Mouse (Mus musculus) liver, embryonic 11.5 days (tissue): ENCODE data around the gene Pilrb2. TPM values are rescaled to one million over a fixed set of nuclear protein-coding genes. Genes with fewer than 3 reads are reported as not detected.

ENCODE experiments used
- ATAC-seq: fragments of 200-750 bp; cut with Nextera tagmentation; replicated peaks from 2 replicates; pipeline ENCODE4 v1.8.0; 2017; ENCODE audit warnings: moderate number of reproducible peaks, mild to moderate bottlenecking, moderate TSS enrichment, moderate library complexity; ENCODE audit not compliant: low FRiP score
- DNase-seq: peaks from one replicate; pipeline ENCODE4 v3.0.0-alpha.2; 2017; ENCODE audit warnings: low spot score
- H3K27ac ChIP-seq: fragments of 300-500 bp; sonication (generic); 2 replicates; pipeline ENCODE4 v1.5.1; 2014; ENCODE audit warnings: mild to moderate bottlenecking, low read depth, low read length, control low read depth
- H3K27me3 ChIP-seq: fragments of 300-500 bp; sonication (generic); replicated peaks from 2 replicates; pipeline ENCODE4 v1.6.1; 2014; ENCODE audit warnings: low read length, mixed read lengths; ENCODE audit not compliant: control insufficient read depth, insufficient read depth
- H3K36me3 ChIP-seq: fragments of 300-500 bp; sonication (generic); 2 replicates; pipeline ENCODE4 v1.6.1; 2014; ENCODE audit warnings: mild to moderate bottlenecking, low read length, moderate library complexity, mixed read lengths; ENCODE audit not compliant: control insufficient read depth, insufficient read depth
- H3K4me1 ChIP-seq: fragments of 300-500 bp; sonication (generic); replicated peaks from 2 replicates; pipeline ENCODE4 v1.6.1; 2014; ENCODE audit warnings: low read length, mixed read lengths; ENCODE audit not compliant: control insufficient read depth, insufficient read depth
- H3K4me2 ChIP-seq: fragments of 300-500 bp; sonication (generic); 2 replicates; pipeline ENCODE4 v1.6.1; 2014; ENCODE audit warnings: mild to moderate bottlenecking, control low read depth, moderate library complexity
- H3K4me3 ChIP-seq: fragments of 300-500 bp; sonication (generic); 2 replicates; pipeline ENCODE4 v1.5.1; 2014; ENCODE audit warnings: low read depth, low read length, control low read depth
- H3K9ac ChIP-seq: fragments of 300-500 bp; sonication (generic); 2 replicates; pipeline ENCODE4 v1.6.1; 2014; ENCODE audit warnings: low read depth, low read length, control low read depth
- H3K9me3 ChIP-seq: fragments of 300-500 bp; sonication (generic); 2 replicates; pipeline ENCODE4 v1.6.1; 2016; ENCODE audit warnings: low read length, inconsistent platforms, mixed read lengths; ENCODE audit not compliant: control insufficient read depth
- WGBS: fragments of 180-500 bp; shearing (Covaris S2); extraction: QIAGEN DNeasy Blood & Tissue Kit; methylation state at CpG from one replicate; pipeline ENCODE4 v1.1.7; 2014; 5-methylcytosine and 5-hydroxymethylcytosine counted together
- polyA plus RNA-seq: library from polyadenylated mRNA; unstranded; fragments of >200 nt; fragmentation: Nextera tagmentation; extraction: Ambion mirVana; gene quantifications from 2 replicates; pipeline ENCODE4 v1.2.1, GENCODE M21; 2014

The Pilrb2 gene
- polyA plus RNA-seq, 1 experiment from 2014 or later, result 2.1 TPM

GRCm38 (mm10) chr5:137826421-137826820 is 45.2 kb downstream of the Pilrb2 start:
- DNase-seq (no peak), ATAC-seq (no peak)
- H3K4me2 ChIP-seq, result no peak overlapping the region
- no peak overlapping the region for H3K4me3 ChIP-seq
- H3K9ac ChIP-seq, result no peak overlapping the region
- H3K27me3 ChIP-seq, result no peaks in the 10 kb centered on the region
- no peak overlapping the region for H3K27ac ChIP-seq
- no peaks in the 10 kb centered on the region for H3K4me1 ChIP-seq
- no peaks in the 10 kb centered on the region for H3K36me3 ChIP-seq
- 24% methylated on average over 7 of the region's 7 CpGs for WGBS
- H3K9me3 ChIP-seq, result no peaks in the 10 kb centered on the region

DNA sequence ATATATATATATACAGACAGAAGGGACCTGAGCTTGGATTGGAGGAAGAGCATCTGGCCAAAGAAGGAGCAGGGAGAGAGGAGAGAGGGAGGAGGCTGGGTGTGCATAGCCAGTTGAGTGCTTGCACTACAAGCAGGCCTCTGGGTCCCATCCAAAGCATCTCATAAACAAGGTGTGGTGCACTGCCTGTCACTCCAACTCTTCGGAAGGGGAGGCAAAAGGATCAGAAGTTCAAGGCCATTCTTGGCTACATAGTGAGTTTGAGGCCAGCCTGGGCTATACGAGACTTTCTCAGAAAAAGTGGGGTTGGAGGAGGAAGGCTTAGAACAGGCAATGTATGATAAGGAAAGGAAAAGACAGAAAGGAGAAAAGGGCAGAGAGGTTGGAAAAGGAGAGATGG is 45.6 kb downstream of the Pilrb2 start:
- Histone ChIP-seq H3K9ac (no peak overlapping the region), H3K4me3 (no peak overlapping the region), H3K27me3 (no peaks in the 10 kb centered on the region), H3K4me1 (no peaks in the 10 kb centered on the region), H3K4me2 (no peak overlapping the region), H3K27ac (no peak overlapping the region), H3K9me3 (no peaks in the 10 kb centered on the region), H3K36me3 (no peaks in the 10 kb centered on the region)
- ATAC-seq, result no peak
- no peak for DNase-seq
- WGBS, result 71% methylated on average over 2 of the region's 2 CpGs

DNA sequence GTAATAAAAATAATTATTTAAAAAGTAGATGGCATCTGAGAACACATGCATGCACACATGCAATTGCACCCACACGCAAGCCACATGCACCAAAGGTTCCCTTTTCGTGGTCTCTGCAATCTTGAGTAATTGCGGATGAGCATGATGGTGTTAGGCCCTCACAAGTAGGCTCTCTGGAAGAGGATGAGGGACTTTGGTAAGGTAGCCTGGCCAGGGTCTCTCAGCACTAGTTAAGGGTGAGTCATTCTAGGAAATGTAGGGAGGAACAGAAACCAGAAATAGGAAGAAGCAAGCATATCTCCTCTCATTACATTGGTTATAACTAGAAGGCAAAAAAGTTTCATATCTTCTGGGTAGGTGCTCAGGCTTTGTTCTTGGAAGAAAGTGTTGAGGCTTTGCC is 46.6 kb downstream of the Pilrb2 start:
- Histone ChIP-seq H3K4me3 (no peak overlapping the region), H3K9ac (no peak overlapping the region), H3K4me1 (no peaks in the 10 kb centered on the region), H3K4me2 (no peak overlapping the region), H3K27me3 (no peaks in the 10 kb centered on the region), H3K9me3 (no peaks in the 10 kb centered on the region), H3K27ac (no peak overlapping the region), H3K36me3 (no peaks in the 10 kb centered on the region)
- DNase-seq, result no peak
- 73% methylated on average over 3 of the region's 3 CpGs for WGBS
- ATAC-seq, result no peak

- WGBS, result 75% methylated on average over 6 of the region's 6 CpGs
- H3K4me3 ChIP-seq, result no peak overlapping the region
- no peak overlapping the region for H3K9ac ChIP-seq
- no peak overlapping the region for H3K27ac ChIP-seq
- no peak for DNase-seq
- no peak for ATAC-seq
- H3K4me1 ChIP-seq, result no peaks in the 10 kb centered on the region
- H3K9me3 ChIP-seq, result no peaks in the 10 kb centered on the region
- H3K4me2 ChIP-seq, result no peak overlapping the region
- no peaks in the 10 kb centered on the region for H3K27me3 ChIP-seq
- H3K36me3 ChIP-seq, result no peaks in the 10 kb centered on the region
Measured at GRCm38 (mm10) chr5:137823455-137824045, 48.1 kb downstream of the Pilrb2 start.

GRCm38 (mm10) chr5:137822602-137823001 is 49.0 kb downstream of the Pilrb2 start:
- ATAC-seq (no peak), DNase-seq (no peak)
- Histone ChIP-seq H3K36me3 (no peaks in the 10 kb centered on the region), H3K4me1 (no peaks in the 10 kb centered on the region), H3K9ac (no peak overlapping the region), H3K4me2 (no peak overlapping the region), H3K27ac (no peak overlapping the region), H3K9me3 (no peaks in the 10 kb centered on the region), H3K4me3 (no peak overlapping the region), H3K27me3 (no peaks in the 10 kb centered on the region)
- 72% methylated on average over 1 of the region's 1 CpGs for WGBS

GRCm38 (mm10) chr5:137822126-137822525 is 49.5 kb downstream of the Pilrb2 start:
- H3K27ac ChIP-seq, result no peak overlapping the region
- no peak overlapping the region for H3K4me3 ChIP-seq
- H3K4me2 ChIP-seq, result no peak overlapping the region
- no peaks in the 10 kb centered on the region for H3K4me1 ChIP-seq
- WGBS, result 68% methylated on average over 4 of the region's 4 CpGs
- H3K27me3 ChIP-seq, result no peaks in the 10 kb centered on the region
- no peaks in the 10 kb centered on the region for H3K9me3 ChIP-seq
- no peak for ATAC-seq
- DNase-seq, result no peak
- H3K36me3 ChIP-seq, result no peaks in the 10 kb centered on the region
- no peak overlapping the region for H3K9ac ChIP-seq

DNA sequence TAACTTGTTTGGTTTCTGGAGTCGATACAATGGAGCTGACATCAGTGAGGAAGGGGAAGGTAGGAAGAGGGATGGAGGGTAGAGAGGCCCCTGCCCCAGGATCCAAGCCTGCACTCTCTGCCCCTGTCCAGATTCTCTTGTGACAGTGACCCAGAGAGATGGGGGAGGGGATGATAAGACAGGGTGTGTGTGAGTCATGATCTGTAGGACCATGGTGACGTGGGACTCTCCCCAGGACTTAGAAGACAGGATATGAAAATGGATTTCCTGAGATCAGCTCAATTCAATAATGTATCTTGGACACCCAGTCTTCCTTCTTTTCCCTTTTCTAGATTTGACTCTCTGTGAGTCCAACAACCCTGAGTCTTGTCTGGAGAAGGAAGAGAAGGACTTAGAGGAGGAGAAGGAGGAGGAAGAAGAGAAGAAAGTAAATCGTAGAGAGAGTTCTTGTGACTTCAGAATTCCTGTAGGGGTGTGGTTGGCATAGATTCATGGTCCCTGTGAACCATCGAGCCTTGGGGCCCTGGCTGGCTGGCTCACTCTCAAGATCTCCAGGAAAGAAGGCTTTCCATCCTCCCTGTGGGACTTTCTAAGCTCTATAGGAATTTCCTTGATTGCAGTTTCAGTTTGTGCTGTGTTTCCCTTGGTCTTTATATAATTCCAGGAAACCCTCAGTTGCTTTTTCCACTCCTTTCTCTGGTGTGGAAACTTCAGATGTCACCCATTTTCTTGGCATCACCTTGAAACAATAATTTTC is 54.0 kb downstream of the Pilrb2 start:
- DNase-seq (no peak), ATAC-seq (no peak)
- no peak overlapping the region for H3K9ac ChIP-seq
- no peaks in the 10 kb centered on the region for H3K9me3 ChIP-seq
- 62% methylated on average over 4 of the region's 4 CpGs for WGBS
- no peak overlapping the region for H3K27ac ChIP-seq
- no peak overlapping the region for H3K4me2 ChIP-seq
- no peaks in the 10 kb centered on the region for H3K36me3 ChIP-seq
- H3K4me3 ChIP-seq, result no peak overlapping the region
- no peaks in the 10 kb centered on the region for H3K27me3 ChIP-seq
- no peaks in the 10 kb centered on the region for H3K4me1 ChIP-seq
